Mouse (Mus musculus) thymus, postnatal 0 days (tissue): ENCODE measurements at regions not wholly inside any gene's neighbourhood (a gene's known extent, or its start where the extent isn't known, plus 50 kb on each side); places are given as distances from the start of the nearest gene placed in this dataset.

Source experiments
- DNase-seq: peaks from one replicate; pipeline ENCODE4 v3.0.0-alpha.2; 2015; ENCODE audit warnings: low spot score

DNA sequence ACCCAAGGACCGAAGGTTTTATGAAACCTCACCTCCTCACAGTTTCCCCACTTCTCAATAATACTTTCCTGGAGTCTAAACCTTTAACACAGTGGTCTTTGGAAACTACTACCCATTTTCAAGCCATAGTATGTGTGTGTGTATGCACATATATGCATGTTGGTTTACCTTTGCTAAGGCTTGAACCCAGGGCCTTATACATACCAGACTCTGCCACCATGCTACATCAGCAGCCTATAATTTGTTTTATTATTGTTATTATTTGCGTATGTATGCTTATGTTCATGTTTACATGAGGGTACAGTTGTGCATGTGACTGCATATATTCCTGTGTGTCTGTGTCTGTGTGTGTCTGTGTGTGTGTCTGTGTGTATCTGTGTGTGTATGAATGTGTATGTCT lies 58.2 kb upstream of the Cpsf6 start:
- no peak for DNase-seq

DNA sequence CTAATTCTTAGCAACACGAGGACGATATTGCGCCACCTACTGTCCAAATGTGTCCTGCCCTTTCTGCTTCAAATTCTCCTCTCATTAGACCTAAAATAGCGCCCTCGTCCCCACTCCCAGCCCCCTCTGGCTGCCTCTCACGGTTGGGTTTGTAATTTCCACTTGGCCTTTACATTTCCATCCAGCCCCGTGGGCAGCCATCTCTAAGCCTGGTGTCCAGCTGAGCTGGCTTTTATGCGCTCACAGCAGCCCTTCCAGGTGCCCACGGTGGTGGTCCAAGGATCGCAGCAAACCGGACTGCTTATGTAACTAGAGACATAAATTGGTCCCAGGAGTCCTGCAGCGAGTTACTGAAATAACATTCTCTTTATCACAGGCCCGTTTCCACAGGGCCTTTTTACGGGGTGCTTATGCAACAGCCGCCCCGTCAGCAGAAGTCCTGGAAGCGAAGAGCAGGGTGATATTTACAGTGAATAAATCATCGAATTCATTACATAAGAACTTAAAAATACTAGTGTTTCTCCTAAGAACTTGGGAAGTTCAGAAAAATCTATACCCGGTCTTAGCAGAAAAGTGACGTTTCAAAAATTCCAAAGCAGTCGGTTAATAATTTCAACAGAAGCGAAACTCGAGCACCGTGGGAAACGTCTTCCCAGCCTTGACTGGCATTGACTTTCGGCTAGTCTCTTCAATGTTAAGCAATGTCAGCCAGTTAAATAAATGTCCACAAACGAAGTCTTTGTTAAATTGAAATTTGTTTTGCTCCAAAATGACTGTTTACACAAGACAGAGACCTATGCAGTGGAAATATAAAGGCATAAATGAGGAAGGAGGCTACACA lies 57.3 kb upstream of the Cpsf6 start:
- peak; percentile 71 for DNase-seq

DNA sequence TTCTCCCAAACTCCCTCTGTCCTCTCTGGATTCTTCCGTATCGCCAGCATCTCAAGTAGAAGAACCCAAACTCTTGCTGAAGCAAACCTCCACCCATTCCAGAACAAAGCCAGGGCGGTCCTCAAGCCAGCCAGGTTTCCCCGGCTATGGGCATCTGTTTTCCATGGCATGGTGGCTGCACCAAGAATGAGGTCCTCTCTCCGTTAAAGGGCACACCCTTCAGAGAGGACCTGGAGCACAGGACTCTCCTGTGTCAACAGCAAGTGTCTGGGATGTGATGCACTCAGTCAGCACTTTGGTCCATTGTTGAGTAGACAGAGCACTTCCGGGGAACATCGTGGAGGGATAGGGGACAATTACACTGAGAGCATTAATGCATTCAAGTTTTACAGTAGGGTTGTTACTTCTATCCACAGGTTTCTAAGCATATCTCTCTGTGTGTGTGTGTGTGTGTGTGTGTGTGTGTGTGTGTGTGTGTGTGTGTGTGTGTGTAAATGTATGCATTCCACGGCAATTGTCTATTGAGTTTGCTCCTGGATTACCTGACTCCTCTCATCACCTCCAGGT lies 56.6 kb upstream of the Cpsf6 start:
- no peak for DNase-seq

GRCm38 (mm10) chr10:117435734-117436121 lies 55.9 kb upstream of the Cpsf6 start:
- no peak for DNase-seq

- DNase-seq, result peak; percentile 90
These were observed 55.3 kb upstream of the Cpsf6 start for GRCm38 (mm10) chr10:117434871-117435733.

DNA sequence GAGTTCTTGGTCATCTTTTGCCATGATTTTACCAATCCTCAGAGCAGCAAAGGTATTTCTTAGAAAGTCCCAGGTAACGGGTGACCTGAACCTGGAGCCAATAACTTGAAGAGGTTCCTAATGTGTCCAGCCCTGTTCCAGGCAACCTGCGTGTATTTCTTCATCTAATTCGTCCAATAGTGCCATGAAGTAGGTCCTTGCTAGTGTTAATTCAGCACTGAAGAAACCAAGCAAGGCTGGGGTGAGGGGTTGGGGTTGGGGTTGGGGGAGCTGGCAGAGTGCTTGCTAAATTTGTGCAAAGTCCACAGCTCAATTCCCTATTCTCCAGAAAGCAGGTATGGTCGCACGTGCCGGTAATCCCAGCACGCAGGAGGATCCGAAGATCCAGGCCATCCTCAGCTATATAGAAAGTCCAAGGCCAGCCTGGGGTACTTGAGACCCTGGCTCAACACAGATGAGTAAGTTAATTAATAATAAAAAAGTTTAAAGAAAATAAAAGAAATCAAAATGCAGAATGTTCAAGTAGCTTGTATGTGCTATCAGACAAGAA lies 54.6 kb upstream of the Cpsf6 start:
- DNase-seq, result no peak

DNA sequence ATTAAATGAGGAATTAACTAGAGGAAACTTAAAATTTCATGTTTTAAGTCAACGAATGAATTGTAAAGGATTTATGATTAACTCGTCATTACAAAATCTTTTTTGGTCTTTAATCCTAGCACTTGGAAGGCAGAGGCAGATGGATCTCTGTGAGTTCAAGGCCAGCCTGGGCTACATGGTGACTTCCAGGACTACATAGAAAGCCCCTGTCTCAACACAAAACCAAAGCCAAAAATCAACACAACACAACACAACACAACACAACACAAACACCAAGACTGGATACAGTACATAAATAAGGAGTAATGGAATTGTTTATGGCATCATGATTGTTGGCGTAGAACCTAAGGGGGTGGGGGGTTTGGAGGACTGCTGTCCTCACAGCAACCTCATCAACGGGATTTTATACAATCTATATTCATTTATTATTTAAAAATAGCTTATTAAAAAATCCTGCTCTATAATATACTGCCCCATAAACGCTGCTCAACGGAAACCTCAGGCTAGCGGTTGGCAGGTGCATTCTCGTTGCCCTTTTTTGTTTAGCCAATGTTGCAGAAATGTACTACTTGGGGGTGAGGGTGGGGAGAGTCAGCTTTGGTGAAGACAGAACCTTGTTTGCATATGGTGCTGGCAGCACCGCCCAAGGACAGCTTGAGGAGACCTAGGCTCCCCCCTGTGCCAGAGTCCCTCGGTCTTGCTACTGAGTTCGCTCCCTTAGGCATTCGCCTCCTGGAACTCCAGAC lies 53.9 kb upstream of the Cpsf6 start:
- peak; percentile 5 for DNase-seq

GRCm38 (mm10) chr10:117432871-117433546 lies 53.2 kb upstream of the Cpsf6 start:
- no peak for DNase-seq

DNA sequence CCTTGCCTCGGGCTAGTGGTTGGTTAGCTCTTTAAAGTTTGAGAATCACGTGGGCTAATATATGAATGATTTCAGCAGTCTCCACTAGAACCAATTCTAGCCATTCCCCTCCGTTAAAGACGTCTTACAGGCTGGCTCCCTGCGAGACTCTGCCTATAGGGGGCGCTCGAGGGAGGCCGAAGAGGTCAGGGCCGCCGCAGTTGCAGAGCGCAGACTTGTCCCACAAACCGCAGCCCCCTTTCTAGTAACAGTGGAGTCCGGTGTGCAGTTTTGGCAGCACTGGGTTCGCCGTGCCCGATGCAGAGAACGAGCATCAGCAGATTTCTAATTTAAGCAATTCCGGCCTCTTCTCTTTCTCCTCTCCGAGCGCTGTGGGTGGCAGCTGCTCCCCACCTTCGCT lies 52.6 kb upstream of the Cpsf6 start:
- peak; percentile 83 for DNase-seq

DNA sequence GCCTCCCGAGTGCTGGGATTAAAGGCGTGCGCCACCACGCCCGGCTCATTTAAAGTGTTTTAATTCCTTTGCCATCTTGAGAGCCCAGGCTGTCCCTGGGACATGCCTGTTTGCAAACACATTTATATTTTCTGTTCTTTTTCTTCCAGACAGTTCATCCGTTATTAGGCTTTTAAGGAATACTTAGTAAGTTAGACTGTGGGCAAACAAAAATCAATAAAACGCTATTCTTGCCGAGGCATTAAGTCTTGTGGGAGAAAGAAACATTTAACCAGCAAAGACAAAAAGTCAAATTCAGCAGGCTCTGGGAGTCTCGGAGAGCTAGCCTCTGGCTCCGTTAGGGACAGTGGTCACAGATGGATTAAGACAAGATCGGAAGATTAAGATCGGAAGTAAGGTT lies 52.0 kb upstream of the Cpsf6 start:
- no peak for DNase-seq

DNA sequence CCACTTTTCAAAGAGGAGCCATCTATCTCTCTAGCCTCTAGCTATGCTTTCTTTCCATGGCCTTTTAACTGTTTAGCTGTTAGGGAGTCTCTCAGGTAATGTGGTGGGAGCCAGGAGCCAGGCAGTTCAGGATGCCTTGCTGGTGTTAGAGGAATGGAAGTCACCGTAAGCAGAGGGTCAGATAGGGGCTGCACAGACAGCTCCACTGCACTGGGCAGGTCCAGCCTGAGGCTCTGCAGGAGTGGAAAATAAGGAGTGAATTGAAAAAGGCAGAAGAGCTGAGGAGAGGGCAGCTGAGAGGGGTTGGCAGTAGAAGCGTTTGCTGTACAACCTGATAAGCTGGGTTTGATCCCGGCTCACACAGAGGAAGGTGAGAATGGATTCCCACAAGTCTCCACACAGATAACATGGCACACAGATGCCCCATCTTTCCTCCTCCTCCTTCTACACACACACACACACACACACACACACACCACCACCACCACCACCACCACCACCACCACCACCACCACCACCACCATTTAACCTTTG lies 51.3 kb upstream of the Cpsf6 start:
- DNase-seq, result no peak

- no peak for DNase-seq
These were observed 50.5 kb upstream of the Cpsf6 start for GRCm38 (mm10) chr10:117430224-117430884.

DNA sequence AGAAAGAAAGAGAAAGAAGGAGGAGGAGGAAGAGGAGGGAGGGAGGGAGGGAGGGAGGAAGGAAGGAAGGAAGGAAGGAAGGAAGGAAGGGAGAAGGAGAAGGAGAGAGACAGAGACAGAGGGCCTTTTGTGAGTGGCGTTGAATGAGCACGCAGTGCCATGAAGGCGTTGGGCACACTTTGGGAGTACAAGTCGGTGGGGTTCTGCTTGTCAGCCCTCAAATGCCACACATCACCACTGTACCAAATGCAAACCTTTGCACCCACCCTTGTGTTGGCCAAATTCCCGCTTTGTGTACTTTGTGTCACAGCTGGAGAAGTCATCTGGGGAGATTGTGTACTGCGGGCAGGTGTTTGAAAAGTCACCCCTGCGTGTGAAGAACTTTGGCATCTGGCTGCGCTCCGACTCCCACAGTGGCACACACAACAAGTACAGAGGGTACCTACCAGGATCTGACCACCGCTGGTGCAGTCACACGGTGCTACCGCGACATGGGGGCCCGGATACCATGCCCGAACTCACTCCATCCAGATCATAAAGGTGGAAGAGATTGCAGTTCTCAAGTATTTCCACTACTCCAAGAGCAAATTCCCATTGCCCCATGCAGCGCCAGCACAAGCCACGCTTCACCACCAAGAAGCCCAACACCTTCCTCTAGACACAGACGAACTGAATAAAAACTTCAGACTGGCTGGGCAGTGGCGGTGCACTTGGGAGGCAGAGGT lies 49.8 kb upstream of the Cpsf6 start:
- no peak for DNase-seq
